Mouse (Mus musculus) olfactory bulb, adult 2 months (tissue): ENCODE results near the gene Ctse. TPM values are rescaled to one million over a fixed set of nuclear protein-coding genes. Genes with fewer than 3 reads are reported as not detected.
A peak's percentile ranks its signal among the peaks of the same experiment; 100 is the strongest.

Experiments
- H3K27ac ChIP-seq: fragments of 200-500 bp; 2 replicates; pipeline ENCODE4 v1.5.1; 2012; ENCODE audit warnings: low read depth, low read length; ENCODE audit not compliant: insufficient read depth
- H3K4me1 ChIP-seq: fragments of 200-500 bp; 2 replicates; pipeline ENCODE4 v1.6.1; 2012; ENCODE audit warnings: low read length; ENCODE audit not compliant: control insufficient read depth, insufficient read depth
- H3K4me3 ChIP-seq: fragments of 200-500 bp; 2 replicates; pipeline ENCODE4 v1.5.1; 2012; ENCODE audit warnings: mild to moderate bottlenecking, low read depth, low read length, moderate library complexity; ENCODE audit not compliant: insufficient read depth
- CTCF ChIP-seq: fragments of 200-500 bp; IDR thresholded peaks from 2 replicates; pipeline ENCODE4 v1.5.1; 2012; ENCODE audit warnings: low read depth, mild to moderate bottlenecking, low read length, moderate library complexity; ENCODE audit not compliant: insufficient read depth
- POLR2A ChIP-seq: fragments of 200-500 bp; IDR thresholded peaks from 2 replicates; pipeline ENCODE4 v1.6.1; 2012; ENCODE audit warnings: mild to moderate bottlenecking, low read depth, low read length, moderate library complexity; ENCODE audit not compliant: insufficient read depth
- WGBS: fragments of 180-500 bp; shearing (Covaris S2); methylation state at CpG from one replicate; pipeline ENCODE4 v1.1.7; 2018; 5-methylcytosine and 5-hydroxymethylcytosine counted together
- polyA plus RNA-seq: library from polyadenylated mRNA; stranded (reverse); fragments of >200 nt; gene quantifications from 2 replicates; pipeline ENCODE4 v1.2.4, GENCODE M21; 2012; ENCODE audit warnings: low replicate concordance; ENCODE audit not compliant: missing spikeins, insufficient read depth, insufficient read length

Ctse gene
- polyA plus RNA-seq, 1 experiment, result not detected

- TF ChIP-seq CTCF, result no peak
- no peak for TF ChIP-seq POLR2A
- 90% methylated on average over 4 of the region's 4 CpGs for WGBS
- H3K27ac ChIP-seq, result no peak overlapping the region
Measured at GRCm38 (mm10) chr1:131640062-131640461, 2.0 kb downstream of the Ctse start.

GRCm38 (mm10) chr1:131641565-131641964, 3.5 kb downstream of the Ctse start:
- Histone ChIP-seq H3K4me3 (no peak overlapping the region), H3K4me1 (no peaks in the 10 kb centered on the region), H3K27ac (no peak overlapping the region)
- 92% methylated on average over 13 of the region's 13 CpGs for WGBS
- TF ChIP-seq CTCF (no peak), POLR2A (no peak)

More at GRCm38 (mm10) chr1:131640062-131640461, 2.0 kb downstream of the Ctse start:
- Histone ChIP-seq H3K4me1 (no peaks in the 10 kb centered on the region), H3K4me3 (no peak overlapping the region)

GRCm38 (mm10) chr1:131642251-131642650, 4.1 kb downstream of the Ctse start:
- TF ChIP-seq POLR2A, result no peak
- TF ChIP-seq CTCF, result no peak
- Histone ChIP-seq H3K4me1 (no peaks in the 10 kb centered on the region), H3K4me3 (no peak overlapping the region), H3K27ac (no peak overlapping the region)
- WGBS, result 91% methylated on average over 2 of the region's 2 CpGs

- TF ChIP-seq POLR2A, result no peak
- no peak for TF ChIP-seq CTCF
- 75% methylated on average over 12 of the region's 12 CpGs for WGBS
- Histone ChIP-seq H3K27ac (no peak overlapping the region), H3K4me1 (no peaks in the 10 kb centered on the region), H3K4me3 (no peak overlapping the region)
Measured at GRCm38 (mm10) chr1:131652670-131653443, 14.8 kb downstream of the Ctse start.

GRCm38 (mm10) chr1:131655601-131656000, 17.5 kb downstream of the Ctse start:
- H3K27ac ChIP-seq, result no peak overlapping the region
- no peaks in the 10 kb centered on the region for H3K4me1 ChIP-seq
- WGBS, result 95% methylated on average over 6 of the region's 6 CpGs
- TF ChIP-seq POLR2A (no peak), CTCF (no peak)
- no peak overlapping the region for H3K4me3 ChIP-seq

GRCm38 (mm10) chr1:131657945-131658354, 19.8 kb downstream of the Ctse start:
- TF ChIP-seq CTCF (peak; percentile 86), POLR2A (no peak)
- peak overlapping the region; percentile 4; the same call in 1 of the 2 replicates for H3K27ac ChIP-seq
- H3K4me3 ChIP-seq, result no peak overlapping the region
- WGBS, result 0% methylated on average over 11 of the region's 11 CpGs
- no peaks in the 10 kb centered on the region for H3K4me1 ChIP-seq

- TF ChIP-seq POLR2A (no peak), CTCF (no peak)
- Histone ChIP-seq H3K4me3 (no peak overlapping the region), H3K27ac (no peak overlapping the region), H3K4me1 (no peaks in the 10 kb centered on the region)
- WGBS, result 70% methylated on average over 5 of the region's 5 CpGs
Measured at GRCm38 (mm10) chr1:131659512-131660085, 21.5 kb downstream of the Ctse start.

GRCm38 (mm10) chr1:131660266-131660665, 22.2 kb downstream of the Ctse start:
- Histone ChIP-seq H3K27ac (no peak overlapping the region), H3K4me1 (no peaks in the 10 kb centered on the region), H3K4me3 (no peak overlapping the region)
- 95% methylated on average over 2 of the region's 2 CpGs for WGBS
- TF ChIP-seq POLR2A (no peak), CTCF (no peak)

GRCm38 (mm10) chr1:131660716-131661472, 22.8 kb downstream of the Ctse start:
- Histone ChIP-seq H3K4me3 (no peak overlapping the region), H3K4me1 (no peaks in the 10 kb centered on the region), H3K27ac (no peak overlapping the region)
- 89% methylated on average over 7 of the region's 7 CpGs for WGBS
- TF ChIP-seq POLR2A (no peak), CTCF (no peak)
